Mouse (Mus musculus) gastrocnemius, postnatal 4 days (tissue): ENCODE results near the gene Mettl24. TPM values are rescaled to one million over a fixed set of nuclear protein-coding genes. Genes with fewer than 3 reads are reported as not detected.
"Not testable (repeated sequence)": the region's sequence is repeated elsewhere in the genome, so short reads cannot be mapped to it uniquely, and the experiment has no call there.

ENCODE experiments used
- DNase-seq, 2 experiments: peaks; one replicate each; pipeline ENCODE4 v3.0.0; 2021 to 2022; ENCODE audit warnings: low spot score in 2 of 2, mixed read lengths in 2 of 2
- total RNA-seq, 2 experiments: library from RNA; stranded (reverse); gene quantifications; 2 replicates each; pipeline ENCODE4 v1.2.3; 2021

The Mettl24 gene
- total RNA-seq, 2 experiments from 2014 or later = 1.1 to 1.3 TPM

DNA sequence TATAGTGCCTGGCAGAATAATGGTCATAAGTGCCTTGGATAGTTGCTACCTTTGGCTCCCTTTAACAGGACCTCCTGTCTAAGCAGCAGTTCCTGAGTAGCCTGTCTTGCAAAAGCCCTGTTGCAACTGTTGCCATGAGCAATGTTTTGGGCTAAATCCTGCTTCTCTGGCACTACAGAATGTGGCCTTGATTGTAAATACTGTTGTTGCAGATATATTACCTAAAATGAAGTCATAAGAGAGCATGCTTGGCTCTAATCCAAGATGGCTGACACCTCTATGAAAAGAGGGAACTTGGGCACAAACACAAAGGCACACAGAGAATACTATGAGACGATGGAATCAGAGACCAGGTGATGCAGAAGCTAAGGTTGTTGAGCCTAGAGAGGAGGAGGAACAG, 122.1 kb downstream of the Mettl24 start:
- no peak for DNase-seq

- DNase-seq = no peak
These were observed 123.1 kb downstream of the Mettl24 start for GRCm38 (mm10) chr10:40806221-40806620.

- DNase-seq = not testable (repeated sequence)
These were observed 126.4 kb downstream of the Mettl24 start for GRCm38 (mm10) chr10:40809411-40809910.

DNA sequence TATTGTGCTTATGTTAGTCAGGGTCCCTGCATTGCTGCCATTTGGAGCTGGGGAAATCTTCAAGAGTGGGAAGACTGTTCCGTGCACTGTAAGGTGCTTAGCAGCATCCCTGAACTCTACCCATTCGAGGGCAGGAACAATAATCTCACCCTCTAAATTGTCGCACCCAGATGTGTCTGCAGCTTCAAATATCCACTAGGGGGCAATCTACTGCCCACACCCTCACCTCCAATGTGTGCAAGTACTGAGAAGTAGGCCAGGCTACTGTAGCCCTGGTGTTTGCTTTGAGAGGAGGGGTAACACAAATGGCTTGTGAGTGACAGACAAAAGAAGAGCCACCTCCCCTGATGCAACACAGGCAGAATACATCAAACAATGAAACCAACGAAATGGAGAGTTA, 130.5 kb downstream of the Mettl24 start:
- DNase-seq = no peak

GRCm38 (mm10) chr10:40816471-40816870, 133.4 kb downstream of the Mettl24 start:
- no peak for DNase-seq

- DNase-seq = no peak
These were observed 142.9 kb downstream of the Mettl24 start for GRCm38 (mm10) chr10:40825952-40826351.

DNA sequence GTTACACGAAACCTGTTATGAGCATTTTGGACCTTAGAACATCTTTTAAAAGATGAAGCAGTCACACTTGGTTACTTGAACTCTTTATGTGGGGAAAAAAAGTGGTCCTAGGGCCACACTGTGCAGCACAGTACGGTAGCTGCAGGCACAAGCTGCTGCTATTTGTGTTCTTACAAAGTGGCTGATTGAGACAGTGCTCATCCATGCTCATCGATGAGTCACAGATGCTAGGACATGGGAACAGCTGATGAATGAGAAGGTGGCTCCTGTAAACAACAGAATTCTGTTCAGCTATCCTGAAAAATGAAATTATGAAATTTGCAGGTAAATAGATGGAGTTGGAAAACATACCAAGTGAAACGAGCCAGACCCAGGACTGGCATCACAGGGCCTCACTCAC, 144.6 kb downstream of the Mettl24 start:
- DNase-seq = no peak

DNA sequence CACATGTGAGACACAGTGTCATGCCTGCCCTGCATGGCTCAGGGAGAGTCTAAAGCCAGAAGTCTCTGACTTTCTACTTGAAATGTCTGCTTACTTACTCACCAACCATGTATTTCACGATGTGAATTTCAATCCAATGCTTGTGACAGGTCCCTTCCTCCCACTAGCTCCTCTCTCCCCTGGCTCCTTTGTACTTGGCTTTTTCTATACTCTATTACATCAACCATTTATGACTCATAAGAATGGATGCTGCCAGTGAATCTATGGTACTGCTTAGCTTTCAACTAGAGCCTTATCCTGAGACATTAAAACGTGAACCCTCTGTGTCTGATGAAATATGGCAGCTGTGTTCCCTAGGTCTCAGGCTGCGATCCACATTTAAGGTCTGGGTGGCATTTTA, 147.2 kb downstream of the Mettl24 start:
- no peak for DNase-seq

DNA sequence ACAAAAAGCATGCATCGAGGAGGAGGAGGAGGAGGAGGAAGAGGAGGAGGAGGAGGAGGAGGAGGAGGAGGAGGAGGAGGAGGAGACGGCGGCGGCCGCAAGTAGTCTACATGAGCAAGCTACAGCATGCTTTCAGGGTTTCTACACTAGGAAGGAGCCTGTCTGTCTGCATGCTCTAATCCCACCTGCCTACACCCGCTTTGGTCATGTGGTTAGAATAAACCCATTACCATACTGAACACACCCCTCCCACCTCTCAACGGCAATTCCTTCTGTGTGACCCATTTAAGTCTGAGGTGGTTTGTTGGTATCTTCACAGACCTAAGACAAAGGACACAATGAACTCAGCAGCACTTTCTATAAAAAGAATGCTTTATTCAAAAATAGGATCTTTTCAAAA, 148.2 kb downstream of the Mettl24 start:
- DNase-seq = no peak

DNA sequence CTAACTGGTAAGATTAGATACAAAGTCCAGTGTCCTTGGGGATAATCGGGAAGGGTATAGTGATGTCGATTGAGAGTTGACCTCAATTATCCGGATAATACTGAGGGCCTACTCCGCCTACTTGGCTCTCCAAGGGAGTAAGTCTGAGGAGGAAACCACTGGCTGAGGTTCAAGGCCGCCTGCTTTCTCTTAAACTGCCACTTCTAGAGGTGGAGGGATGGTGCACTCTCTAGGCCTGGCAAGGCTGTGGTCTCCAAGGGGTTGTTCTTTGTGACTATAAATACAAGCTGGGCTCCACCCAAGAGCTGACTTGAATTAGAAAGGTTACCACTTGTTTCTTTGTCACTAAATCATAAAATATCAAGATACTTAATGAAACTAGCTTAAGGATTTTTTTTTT, 157.0 kb downstream of the Mettl24 start:
- no peak for DNase-seq

- no peak for DNase-seq
These were observed 160.8 kb downstream of the Mettl24 start for GRCm38 (mm10) chr10:40843841-40844240.

DNA sequence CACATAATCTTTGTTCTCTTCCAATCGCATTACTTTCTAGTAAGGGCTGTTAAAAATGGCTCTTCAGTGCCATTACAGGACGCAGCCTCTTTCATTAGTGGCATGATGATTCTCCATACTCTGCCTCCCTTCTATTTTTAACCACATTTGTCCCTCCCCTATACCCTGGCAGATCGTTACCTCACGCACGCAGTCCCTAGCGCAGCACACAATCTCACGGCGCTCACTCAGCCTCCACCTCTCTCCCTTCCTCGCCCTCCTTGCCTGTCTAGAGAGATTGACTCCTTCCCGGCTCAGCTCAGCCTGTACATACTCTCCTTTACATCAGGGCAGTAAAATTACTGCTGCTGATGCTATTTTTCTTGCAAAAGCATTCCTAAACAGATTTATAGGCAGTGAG, 161.5 kb downstream of the Mettl24 start:
- DNase-seq = no peak

GRCm38 (mm10) chr10:40845626-40846025, 162.5 kb downstream of the Mettl24 start:
- DNase-seq = no peak

GRCm38 (mm10) chr10:40847176-40847874, 164.2 kb downstream of the Mettl24 start:
- no peak for DNase-seq

GRCm38 (mm10) chr10:40850644-40851043, 167.6 kb downstream of the Mettl24 start:
- no peak for DNase-seq

DNA sequence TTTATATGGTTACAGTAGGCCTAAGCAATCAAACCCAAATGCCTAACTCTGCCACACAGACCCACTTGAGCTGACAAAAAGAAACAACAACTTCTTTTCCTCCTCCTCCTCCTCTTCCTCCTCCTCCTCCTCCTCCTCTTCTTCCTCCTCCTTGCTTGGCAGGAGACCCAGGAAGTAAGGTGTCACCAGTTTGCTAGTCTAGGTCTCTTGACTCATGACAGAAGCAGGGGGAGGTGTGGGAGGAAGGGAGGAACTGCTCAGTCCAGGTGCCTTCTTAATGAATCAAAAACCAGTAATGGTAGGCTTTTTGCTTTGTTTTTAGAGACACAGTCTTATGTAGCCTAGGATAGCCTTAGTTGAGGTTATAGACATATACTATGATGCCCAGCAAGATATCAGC, 168.1 kb downstream of the Mettl24 start:
- DNase-seq = no peak

DNA sequence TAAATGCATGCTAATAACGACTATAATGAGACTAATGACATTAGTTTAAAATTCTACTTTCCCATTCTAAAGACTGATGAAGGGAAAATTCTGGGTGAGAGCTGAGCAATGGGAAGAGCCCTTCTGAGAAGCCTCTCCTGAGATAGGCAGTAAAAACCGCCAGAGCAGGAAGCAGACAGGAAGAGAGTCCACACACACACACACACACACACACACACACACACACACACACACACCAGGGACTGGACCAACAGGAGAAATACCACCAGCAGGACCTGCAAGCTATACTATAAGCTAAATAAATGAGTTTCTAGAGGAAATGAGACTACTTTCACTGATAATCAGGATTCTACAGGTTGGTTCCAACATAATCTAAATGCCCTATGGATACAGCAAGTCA, 172.5 kb downstream of the Mettl24 start:
- no peak for DNase-seq

DNA sequence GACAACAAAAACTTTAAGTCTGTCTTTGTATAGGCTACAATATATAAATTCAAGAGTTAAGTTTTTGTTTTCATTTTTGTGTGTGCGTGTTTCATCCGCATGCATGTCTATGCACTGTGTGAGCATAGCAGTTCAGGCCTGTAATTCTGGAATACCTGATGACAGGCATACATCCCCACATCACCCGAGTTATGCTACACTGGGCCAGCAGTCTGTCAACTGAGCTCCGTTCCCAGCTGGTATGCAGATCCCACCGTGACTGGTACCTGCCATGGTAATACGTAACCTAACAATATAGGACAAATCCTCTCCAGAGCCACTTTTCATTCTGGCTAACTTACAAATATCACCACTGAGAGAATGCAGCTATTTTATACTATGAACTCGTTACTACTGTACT, 173.6 kb downstream of the Mettl24 start:
- no peak for DNase-seq

DNA sequence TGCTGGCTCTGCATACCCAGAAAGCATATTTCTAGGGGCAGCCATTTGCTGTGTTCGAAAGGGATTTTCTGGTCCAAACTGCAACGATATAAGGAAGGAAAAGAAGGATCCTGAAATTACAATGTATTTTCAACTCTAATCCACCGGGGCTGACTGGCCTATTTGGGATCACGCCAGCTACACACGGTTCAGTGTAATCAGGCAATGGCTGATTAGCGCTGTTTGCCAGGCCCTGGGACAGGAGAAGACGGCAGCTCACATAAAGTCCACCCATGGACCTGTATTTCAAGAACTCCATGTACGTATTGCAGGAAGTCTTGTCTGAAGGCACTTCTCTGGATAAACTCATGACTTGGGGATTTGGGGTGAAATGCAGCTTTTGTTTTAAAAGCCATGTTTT, 174.5 kb downstream of the Mettl24 start:
- DNase-seq = no peak
